Mouse (Mus musculus): ENCODE results near the gene Oit1.
A peak's percentile ranks its signal among the peaks of the same experiment; 100 is the strongest.

The Oit1 gene

GRCm38 (mm10) chr14:8378685-8379313 is at the start of gene Oit1:
Gene Oit1 (minus strand): TSS chr14:8378754.
- no peak for DNase-seq (ENCODE audit: low read depth, low spot score)

- DNase-seq (ENCODE audit: low read depth, low spot score): no peak
Measured at GRCm38 (mm10) chr14:8422833-8423232, 44.3 kb upstream of the Oit1 start.

GRCm38 (mm10) chr14:8421199-8421787 is 42.7 kb upstream of the Oit1 start:
- no peak for DNase-seq (ENCODE audit: low read depth, low spot score)

GRCm38 (mm10) chr14:8418610-8419009 is 40.1 kb upstream of the Oit1 start:
- DNase-seq (ENCODE audit: low read depth, low spot score): no peak

GRCm38 (mm10) chr14:8405946-8406345 is 27.4 kb upstream of the Oit1 start:
- no peak for DNase-seq (ENCODE audit: low read depth, low spot score)

GRCm38 (mm10) chr14:8403310-8403709 is 24.8 kb upstream of the Oit1 start:
- DNase-seq (ENCODE audit: low read depth, low spot score): no peak

- DNase-seq (ENCODE audit: low read depth, low spot score): no peak
Measured at GRCm38 (mm10) chr14:8398507-8398906, 20.0 kb upstream of the Oit1 start.

GRCm38 (mm10) chr14:8395690-8396287 is 17.2 kb upstream of the Oit1 start:
- DNase-seq (ENCODE audit: low read depth, low spot score): no peak

- no peak for DNase-seq (ENCODE audit: low read depth, low spot score)
Measured at GRCm38 (mm10) chr14:8392181-8392825, 13.7 kb upstream of the Oit1 start.

- no peak for DNase-seq (ENCODE audit: low read depth, low spot score)
Measured at GRCm38 (mm10) chr14:8369394-8369793, 9.2 kb downstream of the Oit1 start.

GRCm38 (mm10) chr14:8368900-8369299 is 9.7 kb downstream of the Oit1 start:
- DNase-seq (ENCODE audit: low read depth, low spot score): no peak

GRCm38 (mm10) chr14:8367727-8368520 is 10.6 kb downstream of the Oit1 start:
- DNase-seq (ENCODE audit: low read depth, low spot score): no peak

- DNase-seq (ENCODE audit: low read depth, low spot score): no peak
Measured at GRCm38 (mm10) chr14:8367121-8367520, 11.4 kb downstream of the Oit1 start.

- DNase-seq (ENCODE audit: low read depth, low spot score): no peak
Measured at GRCm38 (mm10) chr14:8365833-8366232, 12.7 kb downstream of the Oit1 start.

GRCm38 (mm10) chr14:8356836-8357235 is 21.7 kb downstream of the Oit1 start:
- no peak for DNase-seq (ENCODE audit: low read depth, low spot score)

GRCm38 (mm10) chr14:8355999-8356501 is 22.5 kb downstream of the Oit1 start:
- DNase-seq (ENCODE audit: low read depth, low spot score): peak; percentile 42

- no peak for DNase-seq (ENCODE audit: low read depth, low spot score)
Measured at GRCm38 (mm10) chr14:8348927-8349326, 29.6 kb downstream of the Oit1 start.

- DNase-seq (ENCODE audit: low read depth, low spot score): peak; percentile 65
Measured at GRCm38 (mm10) chr14:8346255-8346997, 32.1 kb downstream of the Oit1 start.

- no peak for DNase-seq (ENCODE audit: low read depth, low spot score)
Measured at GRCm38 (mm10) chr14:8345566-8345965, 33.0 kb downstream of the Oit1 start.

GRCm38 (mm10) chr14:8342509-8343106 is 35.9 kb downstream of the Oit1 start:
- no peak for DNase-seq (ENCODE audit: low read depth, low spot score)

- DNase-seq (ENCODE audit: low read depth, low spot score): no peak
Measured at GRCm38 (mm10) chr14:8340226-8340625, 38.3 kb downstream of the Oit1 start.
